Mouse (Mus musculus) heart, postnatal 0 days (tissue): ENCODE measurements at regions not wholly inside any gene's neighbourhood (a gene's known extent, or its start where the extent isn't known, plus 50 kb on each side); places are given as distances from the start of the nearest gene placed in this dataset.
A peak's percentile ranks its signal among the peaks of the same experiment; 100 is the strongest.

ENCODE experiments used
- ATAC-seq: fragments of 200-750 bp; cut with Nextera tagmentation; 2 replicates; pipeline ENCODE4 v1.8.0; 2017; ENCODE audit warnings: low read depth, moderate number of reproducible peaks, moderate library complexity; ENCODE audit not compliant: insufficient read depth
- DNase-seq: peaks from one replicate; pipeline ENCODE4 v3.0.0-alpha.2; 2016; ENCODE audit warnings: low spot score
- H3K27ac ChIP-seq: fragments of 300-500 bp; sonication (generic); 2 replicates; pipeline ENCODE4 v1.5.1; 2014; ENCODE audit warnings: low read depth, mild to moderate bottlenecking
- H3K27me3 ChIP-seq: fragments of 300-500 bp; sonication (generic); 2 replicates; pipeline ENCODE4 v1.6.1; 2014; ENCODE audit warnings: low read length, mixed read lengths; ENCODE audit not compliant: control insufficient read depth, insufficient read depth
- H3K36me3 ChIP-seq: fragments of 300-500 bp; sonication (generic); replicated peaks from 2 replicates; pipeline ENCODE4 v1.6.1; 2014; ENCODE audit warnings: low read length, mixed read lengths; ENCODE audit not compliant: control insufficient read depth, insufficient read depth
- H3K4me1 ChIP-seq: fragments of 300-500 bp; sonication (generic); 2 replicates; pipeline ENCODE4 v1.6.1; 2014; ENCODE audit warnings: antibody characterized with exemption; ENCODE audit not compliant: control insufficient read depth, insufficient read depth
- H3K4me2 ChIP-seq: fragments of 300-500 bp; sonication (generic); 2 replicates; pipeline ENCODE4 v1.6.1; 2014; ENCODE audit warnings: low read depth, mild to moderate bottlenecking, low read length, moderate library complexity
- H3K4me3 ChIP-seq: fragments of 300-500 bp; sonication (generic); 2 replicates; pipeline ENCODE4 v1.5.1; 2014; ENCODE audit warnings: low read depth, low read length
- H3K9ac ChIP-seq: fragments of 300-500 bp; sonication (generic); replicated peaks from 2 replicates; pipeline ENCODE4 v1.6.1; 2014; ENCODE audit warnings: low read depth, low read length, mixed read lengths
- H3K9me3 ChIP-seq: fragments of 300-500 bp; sonication (generic); replicated peaks from 2 replicates; pipeline ENCODE4 v1.6.1; 2016; ENCODE audit warnings: low read length; ENCODE audit not compliant: control insufficient read depth
- CTCF ChIP-seq: IDR thresholded peaks from 2 replicates; pipeline ENCODE4 v1.5.1; 2016; ENCODE audit warnings: antibody characterized with exemption, control low read depth, low read depth
- EP300 ChIP-seq: IDR thresholded peaks from 2 replicates; pipeline ENCODE4 v1.6.1; 2016; ENCODE audit warnings: antibody characterized with exemption, low read depth
- WGBS: fragments of 180-500 bp; shearing (Covaris S2); extraction: QIAGEN DNeasy Blood & Tissue Kit; methylation state at CpG from one replicate; pipeline ENCODE4 v1.1.7; 2014; 5-methylcytosine and 5-hydroxymethylcytosine counted together

DNA sequence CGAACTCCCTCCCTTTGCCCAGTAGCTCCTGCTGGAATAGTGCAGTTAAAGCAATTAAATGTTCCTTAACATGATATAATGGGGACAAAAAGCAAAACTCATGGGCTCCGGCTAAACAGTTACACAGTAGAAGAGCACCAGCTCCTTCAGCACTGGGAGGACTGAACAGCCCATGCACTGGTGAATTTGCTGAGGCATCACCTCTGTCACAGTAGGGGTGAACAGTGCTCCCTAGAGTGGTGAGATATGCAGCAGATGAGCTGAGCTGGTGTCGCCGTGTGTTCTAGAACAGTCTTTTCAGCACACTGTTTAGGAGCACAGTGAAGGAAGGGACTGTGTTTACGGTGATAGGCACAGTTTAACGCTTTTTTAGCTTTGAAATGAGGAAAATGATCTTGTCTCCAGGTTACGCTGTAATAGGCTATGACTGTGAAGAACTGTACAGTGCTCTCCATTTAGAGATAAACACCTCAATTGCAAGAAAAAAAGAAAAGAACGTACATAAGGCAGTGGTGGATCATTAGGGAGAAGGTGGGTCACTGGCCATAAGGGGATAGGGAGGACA is 162.4 kb upstream of the Tgfbr2 start:
- TF ChIP-seq CTCF (no peak), EP300 (no peak)
- ATAC-seq: no peak
- WGBS: 87% methylated on average over 8 of the region's 8 CpGs
- H3K4me3 ChIP-seq: no peak overlapping the region
- H3K9ac ChIP-seq: no peak overlapping the region
- H3K9me3 ChIP-seq: 0 out of 2 replicates have a peak, but pooled peaks cover 3% of the 10 kb centered on the region
- no peaks in the 10 kb centered on the region for H3K36me3 ChIP-seq
- peak overlapping the region; percentile 46; the same call in 1 of the 2 replicates for H3K27ac ChIP-seq
- H3K27me3 ChIP-seq: no peaks in the 10 kb centered on the region
- no peaks in the 10 kb centered on the region for H3K4me1 ChIP-seq
- DNase-seq: no peak
- H3K4me2 ChIP-seq: no peak overlapping the region

DNA sequence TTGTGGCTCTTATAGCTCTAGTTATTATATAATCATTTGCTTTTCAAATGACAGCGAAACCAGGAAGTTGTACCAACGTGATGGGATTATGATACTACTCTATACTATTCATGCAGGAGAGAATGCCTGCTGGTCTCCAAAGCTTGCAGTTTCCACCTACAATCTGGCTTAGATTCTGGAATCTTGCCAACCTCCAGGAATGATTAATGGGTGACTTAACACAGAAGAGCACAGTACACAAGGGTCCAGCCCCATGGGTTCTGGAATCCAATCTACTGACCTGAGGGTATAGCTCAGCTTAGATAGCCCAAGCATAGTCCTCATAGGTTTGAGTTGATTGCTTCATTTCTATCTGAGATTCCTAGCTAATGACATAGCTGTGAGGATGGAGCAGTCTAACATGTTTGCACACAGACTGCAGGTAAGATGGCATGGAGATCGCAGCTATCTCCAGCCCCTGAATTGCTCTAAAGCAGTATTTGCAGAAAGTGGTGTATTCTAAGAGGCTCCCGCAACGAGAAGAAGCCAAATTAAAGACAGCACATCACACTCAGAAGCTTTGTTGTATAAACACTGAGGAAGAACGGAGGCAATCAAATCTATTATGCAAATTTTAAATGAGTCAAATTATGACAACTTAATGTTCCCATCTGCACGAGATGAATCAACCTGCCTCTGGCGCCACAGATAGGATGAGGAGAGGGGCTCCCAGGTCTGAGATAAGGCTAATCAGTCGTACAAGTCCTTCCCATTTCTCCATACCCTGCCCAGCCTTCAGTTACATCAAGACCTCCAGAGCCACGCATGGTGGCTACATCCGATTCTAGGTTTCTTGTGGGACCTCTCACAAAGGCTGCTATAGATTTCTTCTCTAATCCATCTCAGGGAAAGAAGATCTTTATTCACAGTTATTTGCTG is 160.7 kb upstream of the Tgfbr2 start:
- TF ChIP-seq EP300: no peak
- no peak for TF ChIP-seq CTCF
- H3K36me3 ChIP-seq: no peaks in the 10 kb centered on the region
- no peak overlapping the region for H3K4me2 ChIP-seq
- ATAC-seq (no peak), DNase-seq (no peak)
- no peak overlapping the region for H3K27ac ChIP-seq
- H3K9me3 ChIP-seq: 0 out of 2 replicates have a peak, but pooled peaks cover 1% of the 10 kb centered on the region
- H3K27me3 ChIP-seq: no peaks in the 10 kb centered on the region
- H3K4me1 ChIP-seq: no peaks in the 10 kb centered on the region
- whole genome bisulfite sequencing: 78% methylated on average over 11 of the region's 11 CpGs
- H3K4me3 ChIP-seq: no peak overlapping the region
- no peak overlapping the region for H3K9ac ChIP-seq

GRCm38 (mm10) chr9:116333956-116334463 is 158.8 kb upstream of the Tgfbr2 start:
- Histone ChIP-seq H3K4me3 (no peak overlapping the region), H3K4me1 (no peaks in the 10 kb centered on the region), H3K36me3 (no peaks in the 10 kb centered on the region), H3K27me3 (no peaks in the 10 kb centered on the region), H3K9me3 (no peaks in the 10 kb centered on the region), H3K4me2 (no peak overlapping the region), H3K9ac (no peak overlapping the region), H3K27ac (no peak overlapping the region)
- 60% methylated on average over 6 of the region's 6 CpGs for WGBS
- ATAC-seq: peak; percentile 44; the same call in 1 of the 2 replicates
- TF ChIP-seq CTCF: no peak
- TF ChIP-seq EP300: no peak; the same call in 1 of the 2 replicates
- DNase-seq: no peak

- WGBS: 85% methylated on average over 5 of the region's 5 CpGs
- Histone ChIP-seq H3K4me2 (no peak overlapping the region), H3K9me3 (no peaks in the 10 kb centered on the region), H3K4me3 (no peak overlapping the region), H3K36me3 (no peaks in the 10 kb centered on the region), H3K9ac (no peak overlapping the region), H3K27ac (no peak overlapping the region), H3K27me3 (no peaks in the 10 kb centered on the region), H3K4me1 (no peaks in the 10 kb centered on the region)
- ATAC-seq: no peak
- TF ChIP-seq CTCF (no peak), EP300 (no peak)
- no peak for DNase-seq
These were observed 157.4 kb upstream of the Tgfbr2 start for GRCm38 (mm10) chr9:116332485-116333118.

DNA sequence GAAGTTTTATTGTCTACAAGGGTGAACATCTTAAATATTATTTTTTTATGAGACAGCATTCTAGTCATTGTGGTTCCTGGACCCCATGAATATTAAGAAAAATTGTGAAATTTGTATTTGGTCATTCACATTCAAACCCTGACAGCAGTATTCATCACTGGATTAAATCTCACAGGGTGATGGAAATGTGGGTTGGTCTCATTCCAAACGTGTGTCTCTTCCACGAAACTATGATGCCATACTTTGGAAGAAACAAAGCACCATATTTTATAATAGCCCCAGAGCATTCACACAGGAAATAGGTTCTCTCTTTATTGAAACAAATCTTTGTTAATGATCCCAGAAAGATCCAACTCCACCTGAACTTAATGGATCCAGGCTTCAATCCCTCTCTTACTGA is 156.2 kb upstream of the Tgfbr2 start:
- no peak overlapping the region for H3K4me3 ChIP-seq
- H3K9ac ChIP-seq: no peak overlapping the region
- H3K9me3 ChIP-seq: no peaks in the 10 kb centered on the region
- no peak for DNase-seq
- TF ChIP-seq CTCF (no peak), EP300 (no peak)
- no peaks in the 10 kb centered on the region for H3K4me1 ChIP-seq
- no peaks in the 10 kb centered on the region for H3K36me3 ChIP-seq
- ATAC-seq: no peak
- H3K4me2 ChIP-seq: no peak overlapping the region
- H3K27me3 ChIP-seq: no peaks in the 10 kb centered on the region
- WGBS: 64% methylated on average over 2 of the region's 2 CpGs
- no peak overlapping the region for H3K27ac ChIP-seq
